Mouse (Mus musculus) liver, postnatal 0 days (tissue): ENCODE measurements at regions not wholly inside any gene's neighbourhood (a gene's known extent, or its start where the extent isn't known, plus 50 kb on each side); places are given as distances from the start of the nearest gene placed in this dataset.

Experiments used
- ATAC-seq: fragments of 200-750 bp; cut with Nextera tagmentation; 2 replicates; pipeline ENCODE4 v1.8.0; 2017; ENCODE audit warnings: mild to moderate bottlenecking, moderate library complexity
- DNase-seq: peaks from one replicate; pipeline ENCODE4 v3.0.0-alpha.2; 2016
- H3K27ac ChIP-seq: fragments of 300-500 bp; sonication (generic); 2 replicates; pipeline ENCODE4 v1.5.1; 2014; ENCODE audit warnings: antibody characterized with exemption, moderate library complexity, mild to moderate bottlenecking, low read depth
- H3K27me3 ChIP-seq: fragments of 300-500 bp; sonication (generic); 2 replicates; pipeline ENCODE4 v1.6.1; 2014; ENCODE audit warnings: low read length, control low read depth, mixed read lengths; ENCODE audit not compliant: insufficient read depth
- H3K36me3 ChIP-seq: fragments of 300-500 bp; sonication (generic); replicated peaks from 2 replicates; pipeline ENCODE4 v1.6.1; 2014; ENCODE audit warnings: mild to moderate bottlenecking, control low read depth, low read length, moderate library complexity, mixed read lengths; ENCODE audit not compliant: insufficient read depth
- H3K4me1 ChIP-seq: fragments of 300-500 bp; sonication (generic); 2 replicates; pipeline ENCODE4 v1.6.1; 2014; ENCODE audit warnings: antibody characterized with exemption, mild to moderate bottlenecking, control low read depth; ENCODE audit not compliant: insufficient read depth
- H3K4me2 ChIP-seq: fragments of 300-500 bp; sonication (generic); 2 replicates; pipeline ENCODE4 v1.6.1; 2014; ENCODE audit warnings: low read depth, mild to moderate bottlenecking, low read length, moderate library complexity, mixed read lengths
- H3K4me3 ChIP-seq: fragments of 300-500 bp; sonication (generic); 2 replicates; pipeline ENCODE4 v1.5.1; 2014; ENCODE audit warnings: low read depth, low read length
- H3K9ac ChIP-seq: fragments of 300-500 bp; sonication (generic); replicated peaks from 2 replicates; pipeline ENCODE4 v1.6.1; 2014; ENCODE audit warnings: mild to moderate bottlenecking, moderate library complexity
- H3K9me3 ChIP-seq: fragments of 300-500 bp; sonication (generic); 2 replicates; pipeline ENCODE4 v1.6.1; 2016; ENCODE audit warnings: mild to moderate bottlenecking, control low read depth, low read length, mixed read lengths
- CTCF ChIP-seq: sonication (generic); IDR thresholded peaks from 2 replicates; pipeline ENCODE4 v1.5.1; 2016; ENCODE audit warnings: antibody characterized with exemption, low read depth
- EP300 ChIP-seq: IDR thresholded peaks from 2 replicates; pipeline ENCODE4 v1.6.1; 2016; ENCODE audit warnings: antibody characterized with exemption, low read depth, mild to moderate bottlenecking
- WGBS: fragments of 180-500 bp; shearing (Covaris S2); extraction: QIAGEN DNeasy Blood & Tissue Kit; methylation state at CpG from one replicate; pipeline ENCODE4 v1.1.7; 2014; ENCODE audit not compliant: insufficient replicate concordance; 5-methylcytosine and 5-hydroxymethylcytosine counted together

DNA sequence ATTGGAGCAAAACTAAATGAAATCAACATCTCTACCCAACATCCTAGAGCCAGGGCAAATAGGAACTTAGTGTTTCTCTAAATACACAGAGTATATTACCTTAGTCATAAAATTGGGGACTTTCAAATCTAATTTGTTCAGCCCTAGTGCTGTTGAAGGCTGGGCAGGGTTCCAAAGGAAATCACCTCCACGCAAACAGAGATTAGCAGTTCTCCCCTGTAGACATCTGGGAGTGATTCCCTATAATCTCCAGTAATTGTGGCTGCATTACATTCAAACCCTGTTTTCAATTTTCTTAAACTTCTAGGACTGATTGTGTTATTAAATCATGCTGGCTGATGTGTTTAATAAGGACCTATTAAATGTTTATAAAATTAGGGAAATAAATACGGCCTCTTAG, 519.7 kb downstream of the Ebf1 start:
- ATAC-seq (no peak), DNase-seq (no peak)
- H3K27me3 ChIP-seq = no peaks in the 10 kb centered on the region
- 70% methylated on average over 2 of the region's 2 CpGs for WGBS
- TF ChIP-seq CTCF = no peak
- no peak for TF ChIP-seq EP300
- no peak overlapping the region for H3K4me2 ChIP-seq
- H3K9ac ChIP-seq = no peak overlapping the region
- H3K36me3 ChIP-seq = no peaks in the 10 kb centered on the region
- H3K4me3 ChIP-seq = no peak overlapping the region
- H3K27ac ChIP-seq = no peak overlapping the region
- H3K9me3 ChIP-seq = no peaks in the 10 kb centered on the region
- no peaks in the 10 kb centered on the region for H3K4me1 ChIP-seq

DNA sequence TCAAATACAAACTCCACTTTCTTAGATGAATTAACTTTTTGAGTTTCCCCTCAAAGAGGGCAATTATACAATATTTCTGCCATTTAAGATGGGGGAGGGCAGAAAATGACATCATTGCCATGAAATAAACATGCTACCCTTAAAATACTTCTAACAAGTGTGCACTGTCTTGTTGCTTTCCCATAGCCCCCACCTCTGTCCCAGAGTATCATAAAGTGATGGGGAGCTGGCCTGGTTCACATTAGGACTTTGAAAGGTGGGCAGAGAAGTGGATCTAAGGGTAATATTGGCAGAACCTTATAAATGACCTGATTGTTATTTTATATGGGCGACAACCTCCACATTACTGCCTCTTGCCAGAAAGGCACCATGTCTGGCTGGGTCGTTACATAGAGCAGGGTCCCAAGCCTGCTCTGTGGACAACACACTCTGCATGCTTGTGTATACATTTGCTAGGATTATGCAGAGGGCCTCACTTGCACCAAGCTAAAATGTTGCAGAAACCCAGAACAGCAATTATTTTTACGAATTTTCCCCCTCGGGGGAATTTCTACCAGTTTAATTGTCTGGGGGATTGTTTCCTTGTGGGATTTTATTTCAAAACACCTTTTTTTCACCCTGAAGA, 521.3 kb downstream of the Ebf1 start:
- H3K4me1 ChIP-seq = no peaks in the 10 kb centered on the region
- no peak overlapping the region for H3K9ac ChIP-seq
- WGBS = 74% methylated on average over 4 of the region's 4 CpGs
- ATAC-seq = no peak
- DNase-seq = no peak
- no peaks in the 10 kb centered on the region for H3K27me3 ChIP-seq
- no peaks in the 10 kb centered on the region for H3K9me3 ChIP-seq
- no peak overlapping the region for H3K27ac ChIP-seq
- no peak overlapping the region for H3K4me3 ChIP-seq
- H3K4me2 ChIP-seq = no peak overlapping the region
- no peaks in the 10 kb centered on the region for H3K36me3 ChIP-seq
- TF ChIP-seq EP300 = no peak
- no peak for TF ChIP-seq CTCF

DNA sequence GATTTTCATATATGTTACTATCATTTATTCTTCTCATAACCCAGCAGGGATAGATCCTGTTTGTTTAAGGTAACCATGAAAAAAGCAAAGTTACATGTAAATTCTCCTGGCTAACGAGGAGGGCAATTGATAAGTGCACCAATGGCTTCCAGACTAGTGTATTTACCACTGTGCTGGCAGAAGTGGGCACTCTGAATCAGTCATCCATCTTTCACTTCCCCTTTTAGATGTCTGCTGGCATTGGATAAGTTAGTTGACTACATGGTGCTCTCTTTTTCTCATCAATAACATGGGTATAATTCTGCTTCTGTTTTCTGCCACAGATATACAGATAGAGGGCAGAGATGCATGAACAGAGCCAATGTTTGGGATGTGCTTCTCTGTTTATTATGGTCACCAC, 523.4 kb downstream of the Ebf1 start:
- no peak for TF ChIP-seq EP300
- no peak for TF ChIP-seq CTCF
- Histone ChIP-seq H3K27me3 (no peaks in the 10 kb centered on the region), H3K4me2 (no peak overlapping the region), H3K9ac (no peak overlapping the region), H3K4me1 (no peaks in the 10 kb centered on the region), H3K9me3 (no peaks in the 10 kb centered on the region), H3K36me3 (no peaks in the 10 kb centered on the region), H3K27ac (no peak overlapping the region), H3K4me3 (no peak overlapping the region)
- DNase-seq (no peak), ATAC-seq (no peak)
- WGBS = 56% methylated on average over 1 of the region's 1 CpGs

DNA sequence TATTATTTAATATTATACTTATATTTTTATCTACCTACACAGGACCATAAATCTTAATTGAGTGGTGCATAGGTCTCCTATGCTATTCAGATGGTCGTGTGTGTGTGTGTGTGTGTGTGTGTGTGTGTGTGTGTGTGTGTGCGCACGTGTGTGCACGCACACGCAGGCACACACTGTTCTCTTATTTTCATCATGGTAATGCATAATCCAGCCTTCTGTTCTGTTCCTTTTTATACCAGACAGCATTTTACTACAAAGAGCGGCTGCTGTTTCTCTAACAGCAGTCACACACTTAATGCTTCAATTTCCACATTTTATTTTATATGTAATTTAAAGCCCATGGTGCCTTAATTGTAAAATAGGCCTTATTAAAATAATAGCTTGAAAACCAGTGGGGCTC, 537.0 kb downstream of the Ebf1 start:
- Histone ChIP-seq H3K36me3 (no peaks in the 10 kb centered on the region), H3K27me3 (no peaks in the 10 kb centered on the region), H3K27ac (no peak overlapping the region), H3K9ac (no peak overlapping the region), H3K4me2 (no peak overlapping the region), H3K4me3 (no peak overlapping the region), H3K4me1 (no peaks in the 10 kb centered on the region), H3K9me3 (no peaks in the 10 kb centered on the region)
- ATAC-seq (no peak), DNase-seq (no peak)
- 91% methylated on average over 6 of the region's 6 CpGs for WGBS
- no peak for TF ChIP-seq CTCF
- TF ChIP-seq EP300 = no peak

DNA sequence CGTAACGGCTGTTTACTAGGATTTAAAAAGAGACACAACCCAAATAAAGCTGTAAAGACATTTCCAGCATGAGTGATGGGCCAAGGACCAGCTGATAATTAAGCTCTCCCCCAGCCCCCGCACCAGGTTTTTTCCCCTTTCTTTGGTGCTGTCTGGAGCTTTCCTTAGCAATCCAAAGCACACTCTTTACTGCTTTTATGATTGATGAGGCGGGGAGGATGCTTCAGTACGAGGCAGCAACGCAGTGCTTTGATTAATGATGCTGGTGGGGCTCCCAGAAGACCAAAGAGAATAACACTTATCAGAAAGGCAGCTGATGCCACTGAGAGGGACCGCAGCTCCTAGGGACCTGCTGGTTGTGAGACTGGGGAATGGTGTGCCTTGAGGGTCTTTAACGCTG, 537.4 kb downstream of the Ebf1 start:
- ATAC-seq (no peak), DNase-seq (no peak)
- H3K27me3 ChIP-seq = no peaks in the 10 kb centered on the region
- WGBS = 67% methylated on average over 8 of the region's 8 CpGs
- H3K4me1 ChIP-seq = no peaks in the 10 kb centered on the region
- H3K27ac ChIP-seq = no peak overlapping the region
- no peak for TF ChIP-seq CTCF
- no peak for TF ChIP-seq EP300
- no peaks in the 10 kb centered on the region for H3K36me3 ChIP-seq
- H3K4me2 ChIP-seq = no peak overlapping the region
- H3K4me3 ChIP-seq = no peak overlapping the region
- no peak overlapping the region for H3K9ac ChIP-seq
- no peaks in the 10 kb centered on the region for H3K9me3 ChIP-seq

DNA sequence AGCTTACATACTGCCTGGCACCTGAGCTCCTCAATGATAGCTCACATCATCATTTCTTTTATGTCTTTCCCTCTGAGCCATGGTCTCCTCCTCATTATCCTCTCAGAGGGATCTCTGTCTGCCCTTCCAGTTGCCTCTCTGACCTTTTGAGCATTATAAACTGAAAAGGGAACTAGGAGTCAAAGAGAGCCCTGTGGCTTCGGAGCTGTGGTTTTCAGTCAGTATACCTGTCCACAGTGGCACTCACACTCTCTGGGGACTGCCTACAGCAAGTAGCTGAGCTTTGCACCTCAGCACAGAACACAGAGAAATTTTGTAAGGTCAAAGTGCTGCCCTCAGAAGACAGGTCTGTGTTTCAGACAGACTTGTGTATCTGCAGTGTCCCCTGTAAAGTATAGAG, 538.7 kb downstream of the Ebf1 start:
- TF ChIP-seq CTCF = no peak
- TF ChIP-seq EP300 = no peak
- Histone ChIP-seq H3K4me2 (no peak overlapping the region), H3K27me3 (no peaks in the 10 kb centered on the region), H3K4me3 (no peak overlapping the region), H3K4me1 (no peaks in the 10 kb centered on the region), H3K9ac (no peak overlapping the region), H3K9me3 (no peaks in the 10 kb centered on the region), H3K27ac (no peak overlapping the region), H3K36me3 (no peaks in the 10 kb centered on the region)
- 30% methylated on average over 1 of the region's 1 CpGs for WGBS
- no peak for DNase-seq
- no peak for ATAC-seq

DNA sequence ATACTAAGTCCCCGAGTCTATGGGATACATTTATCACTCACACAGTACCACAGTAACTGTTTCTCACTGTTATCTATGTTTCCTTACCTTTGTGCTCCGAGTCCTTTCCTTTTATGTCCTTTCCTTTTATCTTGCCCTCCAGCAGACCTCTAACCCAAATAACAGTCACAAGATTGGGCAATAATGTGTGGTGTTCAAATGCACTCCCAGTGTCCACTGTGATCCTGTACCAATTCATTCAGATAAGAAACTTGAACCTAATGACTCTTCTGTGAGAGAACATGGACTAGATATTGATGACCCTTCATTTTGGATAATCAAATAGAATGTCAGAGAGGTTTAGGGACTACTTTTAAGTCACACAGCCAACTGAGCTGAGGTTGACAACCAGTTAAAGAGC, 541.2 kb downstream of the Ebf1 start:
- no peak overlapping the region for H3K9ac ChIP-seq
- no peaks in the 10 kb centered on the region for H3K36me3 ChIP-seq
- TF ChIP-seq EP300 (no peak), CTCF (no peak)
- H3K27me3 ChIP-seq = no peaks in the 10 kb centered on the region
- no peak for ATAC-seq
- no peaks in the 10 kb centered on the region for H3K9me3 ChIP-seq
- DNase-seq = no peak
- no peaks in the 10 kb centered on the region for H3K4me1 ChIP-seq
- H3K4me2 ChIP-seq = no peak overlapping the region
- H3K27ac ChIP-seq = no peak overlapping the region
- no peak overlapping the region for H3K4me3 ChIP-seq
- 26% methylated on average over 2 of the region's 2 CpGs for WGBS
